Mouse (Mus musculus): ENCODE results near the gene Gm29427. TPM values are rescaled to one million over a fixed set of nuclear protein-coding genes. Genes with fewer than 3 reads are reported as not detected.
"Not testable (repeated sequence)": the region's sequence is repeated elsewhere in the genome, so short reads cannot be mapped to it uniquely, and the experiment has no call there.

Gm29427 gene
- polyA plus RNA-seq, 1 experiment from 2014 or later: not detected

DNA sequence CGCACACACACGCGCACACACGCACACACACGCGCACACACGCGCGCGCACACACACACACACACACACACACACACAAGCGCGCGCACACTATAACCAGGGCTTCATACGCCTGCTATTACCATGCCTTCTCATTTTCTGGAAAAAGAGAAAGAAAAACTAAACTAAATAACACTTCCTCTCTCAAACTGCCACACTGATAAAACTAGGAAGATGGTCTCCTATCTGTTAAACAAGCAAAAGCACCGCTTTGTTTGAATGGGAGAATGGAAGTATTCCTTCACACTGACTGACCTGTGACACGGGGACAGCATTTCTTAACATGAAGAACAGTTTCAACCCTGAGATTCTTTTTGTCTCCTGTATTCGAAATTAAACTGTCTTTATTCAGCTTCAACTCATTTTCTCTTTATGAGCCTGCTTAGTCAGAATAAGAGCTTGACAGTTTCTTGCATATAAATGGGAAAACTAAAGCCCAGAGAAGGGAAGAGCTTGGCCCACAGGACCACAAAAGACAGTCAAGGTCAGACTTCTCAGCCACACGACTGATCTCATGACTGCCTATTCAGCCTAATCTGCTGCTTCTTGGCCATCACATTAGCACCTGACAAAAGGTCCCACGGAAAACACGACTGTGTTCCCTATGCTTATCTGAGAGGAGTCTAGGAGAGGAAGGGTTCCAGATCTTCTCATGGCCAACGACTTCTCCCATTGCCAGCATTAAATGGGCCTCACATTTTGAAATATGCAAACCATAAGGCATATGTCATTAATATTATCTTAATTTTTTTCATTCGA, 5.1 kb downstream of the Gm29427 start:
- no peak overlapping the region for H3K27ac ChIP-seq (replicated peaks)

DNA sequence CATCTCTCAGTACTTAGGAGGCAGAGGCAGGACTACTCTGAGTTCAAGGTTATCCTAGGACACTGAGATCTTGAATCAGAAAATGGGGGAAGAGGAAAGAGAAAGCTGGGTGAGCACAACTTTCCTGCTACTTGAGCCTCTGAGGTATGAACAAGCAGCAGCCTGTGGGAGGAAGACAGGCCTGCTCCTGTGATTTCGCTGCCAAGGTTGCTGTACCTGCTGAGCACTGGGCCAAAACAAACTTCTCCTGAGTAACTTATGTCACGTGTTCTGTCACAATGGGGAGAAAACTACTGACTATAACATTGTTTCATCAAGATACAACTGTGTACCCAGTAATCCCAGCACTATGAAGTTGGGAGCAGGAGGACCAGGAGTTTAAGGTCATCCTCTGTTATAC, 12.0 kb downstream of the Gm29427 start:
- 70% methylated on average over 2 of the region's 2 CpGs for WGBS (ENCODE audit: insufficient replicate concordance)
- Histone ChIP-seq H3K9me3 (replicated peaks) (no peaks in the 10 kb centered on the region), H3K36me3 (replicated peaks) (peaks cover 90% of the 10 kb centered on the region)

More for the DNA sequence above, 5.1 kb downstream of the Gm29427 start:
- Histone ChIP-seq H3K4me1 (replicated peaks) (peaks cover 25% of the 10 kb centered on the region), H3K4me2 (no peak overlapping the region), H3K9ac (no peak overlapping the region), H3K9me3 (replicated peaks) (no peaks in the 10 kb centered on the region), H3K27me3 (no peaks in the 10 kb centered on the region), H3K4me3 (replicated peaks) (no peak overlapping the region), H3K36me3 (replicated peaks) (peaks cover 63% of the 10 kb centered on the region)
- ATAC-seq (ENCODE audit: insufficient read depth): no peak
- WGBS (ENCODE audit: insufficient replicate concordance): 85% methylated on average over 22 of the region's 22 CpGs

DNA sequence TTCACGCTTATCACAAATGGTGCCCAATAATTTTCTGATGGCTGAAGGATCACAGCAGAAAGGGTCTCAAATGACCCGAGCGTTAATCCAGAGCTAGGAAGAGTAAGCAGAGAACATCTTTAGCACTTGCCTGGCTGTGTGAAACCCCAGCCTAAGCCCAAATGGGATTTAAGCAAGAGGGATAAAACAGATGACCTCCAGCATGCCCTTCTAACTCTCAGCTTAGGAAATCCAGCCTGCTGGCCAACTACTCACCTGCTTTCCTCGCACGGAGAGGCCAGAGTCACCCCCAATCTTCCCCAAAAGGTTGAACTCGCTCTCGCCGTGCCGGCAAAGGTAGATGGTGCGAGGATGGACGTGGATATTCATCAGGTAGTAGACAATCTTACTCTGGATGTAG, 13.6 kb downstream of the Gm29427 start:
- ATAC-seq (ENCODE audit: insufficient read depth): no peak
- Histone ChIP-seq H3K27me3 (no peaks in the 10 kb centered on the region), H3K36me3 (replicated peaks) (peaks cover 93% of the 10 kb centered on the region), H3K27ac (replicated peaks) (no peak overlapping the region), H3K4me2 (no peak overlapping the region), H3K9me3 (replicated peaks) (no peaks in the 10 kb centered on the region), H3K4me3 (replicated peaks) (no peak overlapping the region), H3K4me1 (replicated peaks) (peaks cover 5% of the 10 kb centered on the region; the same call in 1 of the 2 replicates), H3K9ac (no peak overlapping the region)
- 92% methylated on average over 11 of the region's 11 CpGs for WGBS (ENCODE audit: insufficient replicate concordance)

More for the DNA sequence above, 12.0 kb downstream of the Gm29427 start:
- Histone ChIP-seq H3K27ac (replicated peaks) (no peak overlapping the region), H3K4me1 (replicated peaks) (peaks cover 5% of the 10 kb centered on the region; the same call in 1 of the 2 replicates), H3K4me2 (no peak overlapping the region), H3K9ac (no peak overlapping the region), H3K4me3 (replicated peaks) (no peak overlapping the region), H3K27me3 (no peaks in the 10 kb centered on the region)
- ATAC-seq (ENCODE audit: insufficient read depth): no peak

DNA sequence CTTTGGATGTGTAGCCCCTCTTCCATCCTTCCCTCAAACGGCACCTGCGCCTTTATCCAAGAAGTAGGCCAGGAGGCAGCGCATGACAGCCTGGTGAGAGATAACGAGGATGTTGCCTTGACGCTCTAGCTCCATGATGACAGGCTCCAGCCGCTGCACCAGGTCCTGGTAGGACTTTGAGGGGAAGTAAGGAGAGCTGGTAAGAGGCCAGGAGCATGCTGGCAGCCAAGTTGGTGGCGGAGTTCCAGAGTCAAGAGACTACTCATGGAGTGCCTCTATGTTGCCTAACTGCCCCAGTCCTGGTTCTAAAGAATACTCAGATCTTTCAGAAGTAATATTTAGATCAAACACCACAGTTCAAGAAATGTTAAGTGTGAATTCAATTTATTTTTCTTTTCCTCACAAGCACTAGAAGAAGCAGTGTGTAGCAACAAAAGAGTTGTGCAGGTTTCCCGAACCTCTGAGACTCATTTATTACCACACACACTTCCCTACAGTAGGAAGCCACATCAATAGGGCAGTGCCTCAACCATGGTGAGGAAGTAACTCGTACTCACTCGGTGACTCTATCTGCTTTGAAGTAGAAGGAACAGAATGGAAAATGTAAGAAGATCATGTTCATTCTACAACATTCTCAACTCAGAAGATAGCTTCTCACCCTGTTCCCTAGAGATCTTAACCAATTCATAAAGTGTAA, 15.5 kb downstream of the Gm29427 start:
- no peak overlapping the region for H3K4me3 ChIP-seq (replicated peaks)
- H3K4me1 ChIP-seq (replicated peaks): peaks cover 5% of the 10 kb centered on the region; the same call in 1 of the 2 replicates
- no peak for ATAC-seq (ENCODE audit: insufficient read depth)
- H3K27me3 ChIP-seq: no peaks in the 10 kb centered on the region
- WGBS (ENCODE audit: insufficient replicate concordance): 82% methylated on average over 10 of the region's 10 CpGs
- peaks cover 89% of the 10 kb centered on the region for H3K36me3 ChIP-seq (replicated peaks)
- no peak overlapping the region for H3K9ac ChIP-seq
- H3K4me2 ChIP-seq: no peak overlapping the region
- no peaks in the 10 kb centered on the region for H3K9me3 ChIP-seq (replicated peaks)
- no peak overlapping the region for H3K27ac ChIP-seq (replicated peaks)

DNA sequence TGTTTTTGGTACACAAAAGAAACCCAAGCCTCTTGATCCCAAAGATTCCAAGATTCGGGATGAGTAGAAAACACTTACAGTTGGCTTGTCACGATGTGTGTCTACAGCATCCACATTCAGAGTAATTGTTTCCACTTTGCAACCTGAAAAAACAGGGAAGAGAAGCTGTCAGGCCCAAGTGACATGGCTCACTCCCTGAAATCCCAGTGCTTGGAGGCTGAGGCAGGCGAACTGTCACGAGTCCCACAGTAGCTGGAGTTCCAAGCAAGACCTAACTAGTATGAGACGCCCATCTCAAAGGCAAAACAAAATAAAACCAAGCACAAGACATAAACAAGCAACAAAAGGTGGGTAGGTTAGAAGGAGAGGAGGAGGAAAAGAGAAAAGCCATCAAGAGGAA, 17.0 kb downstream of the Gm29427 start:
- H3K4me3 ChIP-seq (replicated peaks): no peak overlapping the region
- 84% methylated on average over 5 of the region's 5 CpGs for WGBS (ENCODE audit: insufficient replicate concordance)
- H3K27ac ChIP-seq (replicated peaks): no peak overlapping the region
- no peaks in the 10 kb centered on the region for H3K9me3 ChIP-seq (replicated peaks)
- no peaks in the 10 kb centered on the region for H3K4me1 ChIP-seq (replicated peaks)
- no peak overlapping the region for H3K9ac ChIP-seq
- H3K4me2 ChIP-seq: no peak overlapping the region
- H3K27me3 ChIP-seq: no peaks in the 10 kb centered on the region
- H3K36me3 ChIP-seq (replicated peaks): peaks cover 80% of the 10 kb centered on the region
- ATAC-seq (ENCODE audit: insufficient read depth): no peak

DNA sequence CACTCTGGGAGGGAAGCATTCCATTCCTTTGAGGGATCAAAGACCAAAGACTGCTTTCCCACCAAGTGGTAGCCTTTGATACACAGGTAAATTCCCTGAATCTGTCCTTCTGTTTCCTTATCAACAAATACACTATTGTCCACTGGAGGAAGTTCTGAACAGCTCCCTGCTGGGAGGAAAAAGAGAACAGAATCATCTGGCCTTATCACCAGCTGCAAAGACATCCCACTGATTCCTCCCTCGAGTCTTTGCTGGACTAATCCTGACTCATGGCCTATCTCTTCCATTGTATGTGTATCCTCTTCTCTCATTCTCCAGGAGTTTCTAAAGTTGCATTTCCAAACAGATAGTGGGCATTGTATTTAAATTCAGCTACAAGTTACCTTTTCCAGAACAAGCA, 31.7 kb downstream of the Gm29427 start:
- H3K4me2 ChIP-seq: no peak overlapping the region
- H3K36me3 ChIP-seq (replicated peaks): peaks cover 4% of the 10 kb centered on the region; the same call in 1 of the 2 replicates
- H3K4me1 ChIP-seq (replicated peaks): no peaks in the 10 kb centered on the region
- no peak for ATAC-seq (ENCODE audit: insufficient read depth)
- H3K27me3 ChIP-seq: no peaks in the 10 kb centered on the region
- no peak overlapping the region for H3K27ac ChIP-seq (replicated peaks)
- no peaks in the 10 kb centered on the region for H3K9me3 ChIP-seq (replicated peaks)
- no peak overlapping the region for H3K4me3 ChIP-seq (replicated peaks)
- H3K9ac ChIP-seq: no peak overlapping the region
- WGBS (ENCODE audit: insufficient replicate concordance): 9% methylated on average over 1 of the region's 1 CpGs

DNA sequence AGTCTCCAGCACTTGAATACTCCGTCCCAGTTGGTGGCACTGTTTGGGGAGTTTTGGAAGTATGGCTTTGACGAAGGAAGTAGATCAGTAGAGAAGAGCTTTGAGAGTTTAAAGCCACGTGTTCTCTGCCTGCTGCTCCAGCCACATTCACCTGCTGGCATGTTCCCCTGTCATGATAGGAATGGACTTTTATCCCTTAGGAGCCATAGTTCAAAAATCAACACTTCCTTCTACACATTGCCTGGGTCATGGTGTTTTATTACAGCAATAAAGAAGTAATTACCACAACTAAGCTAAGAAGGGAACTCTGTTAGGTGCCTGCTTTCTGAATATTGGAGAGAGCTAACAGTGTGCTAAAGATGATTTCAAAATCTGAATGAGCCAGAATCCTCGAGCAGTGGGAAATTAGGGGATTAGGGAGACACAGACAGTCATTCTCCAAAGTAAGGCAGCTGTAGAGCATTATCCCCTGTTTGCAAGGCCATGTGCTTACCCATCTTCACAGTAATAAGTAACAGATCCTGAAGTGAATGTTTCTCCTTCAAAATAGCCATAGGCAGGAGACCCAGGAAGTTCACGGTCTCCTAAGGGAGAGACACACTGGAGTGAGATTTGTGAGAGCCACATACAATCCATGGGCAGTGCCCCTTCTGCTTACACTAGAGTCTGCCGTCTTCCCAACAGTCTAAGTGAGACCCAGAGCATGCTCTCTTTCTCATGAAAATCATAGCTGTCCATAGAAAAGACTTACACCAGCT, 33.8 kb downstream of the Gm29427 start:
- Histone ChIP-seq H3K27me3 (no peaks in the 10 kb centered on the region), H3K9me3 (replicated peaks) (no peaks in the 10 kb centered on the region), H3K9ac (no peak overlapping the region), H3K27ac (replicated peaks) (no peak overlapping the region), H3K4me1 (replicated peaks) (no peaks in the 10 kb centered on the region), H3K36me3 (replicated peaks) (no peaks in the 10 kb centered on the region), H3K4me2 (no peak overlapping the region), H3K4me3 (replicated peaks) (no peak overlapping the region)
- WGBS (ENCODE audit: insufficient replicate concordance): 53% methylated on average over 6 of the region's 6 CpGs
- no peak for ATAC-seq (ENCODE audit: insufficient read depth)

DNA sequence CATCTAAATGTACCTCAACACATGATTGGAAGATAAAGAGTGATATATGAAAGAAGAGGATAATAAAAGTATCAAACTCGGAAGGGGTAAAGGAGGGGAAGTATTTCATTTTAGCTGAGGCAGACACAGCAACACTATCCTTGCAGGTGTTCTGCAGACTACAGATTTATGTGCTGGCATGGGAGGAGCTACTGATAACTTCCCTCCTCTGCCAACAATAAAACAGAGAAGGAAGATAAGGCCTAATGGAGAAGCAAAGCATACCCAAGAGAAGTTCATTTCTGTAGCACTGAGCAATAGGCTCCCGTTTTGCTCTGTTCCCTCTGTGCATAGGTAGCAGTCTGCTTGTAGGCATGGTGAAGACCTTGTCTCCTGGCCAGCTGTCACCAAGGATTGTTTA, 34.5 kb downstream of the Gm29427 start:
- WGBS (ENCODE audit: insufficient replicate concordance): 33% methylated on average over 2 of the region's 2 CpGs
- Histone ChIP-seq H3K4me1 (replicated peaks) (no peaks in the 10 kb centered on the region), H3K27ac (replicated peaks) (no peak overlapping the region), H3K4me3 (replicated peaks) (no peak overlapping the region), H3K36me3 (replicated peaks) (no peaks in the 10 kb centered on the region), H3K4me2 (no peak overlapping the region), H3K9me3 (replicated peaks) (no peaks in the 10 kb centered on the region), H3K9ac (no peak overlapping the region), H3K27me3 (no peaks in the 10 kb centered on the region)
- no peak for ATAC-seq (ENCODE audit: insufficient read depth)

DNA sequence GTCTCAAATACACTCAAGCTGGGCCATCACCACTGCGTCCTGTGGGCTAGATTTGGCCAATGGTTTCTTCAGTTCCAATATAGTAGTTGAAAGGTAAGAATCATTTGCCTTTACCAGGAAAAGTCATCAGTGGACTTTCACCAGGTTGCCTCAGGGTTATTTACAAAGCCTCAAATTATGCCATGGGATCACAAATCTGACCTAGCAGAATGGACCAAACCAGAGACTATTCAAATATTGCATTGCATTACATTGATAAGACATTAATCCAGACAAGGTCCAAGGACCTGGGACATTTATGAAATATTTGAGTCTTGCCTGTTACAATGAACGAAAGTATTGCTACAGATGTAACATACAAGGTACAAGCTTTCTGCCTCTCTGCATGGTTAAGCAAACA, 37.0 kb downstream of the Gm29427 start:
- Histone ChIP-seq H3K4me3 (replicated peaks) (no peak overlapping the region), H3K4me1 (replicated peaks) (no peaks in the 10 kb centered on the region), H3K36me3 (replicated peaks) (no peaks in the 10 kb centered on the region), H3K27ac (replicated peaks) (no peak overlapping the region), H3K9ac (no peak overlapping the region), H3K4me2 (no peak overlapping the region), H3K9me3 (replicated peaks) (no peaks in the 10 kb centered on the region), H3K27me3 (no peaks in the 10 kb centered on the region)
- whole genome bisulfite sequencing (ENCODE audit: insufficient replicate concordance): 58% methylated on average over 2 of the region's 2 CpGs
- ATAC-seq (ENCODE audit: insufficient read depth): no peak

DNA sequence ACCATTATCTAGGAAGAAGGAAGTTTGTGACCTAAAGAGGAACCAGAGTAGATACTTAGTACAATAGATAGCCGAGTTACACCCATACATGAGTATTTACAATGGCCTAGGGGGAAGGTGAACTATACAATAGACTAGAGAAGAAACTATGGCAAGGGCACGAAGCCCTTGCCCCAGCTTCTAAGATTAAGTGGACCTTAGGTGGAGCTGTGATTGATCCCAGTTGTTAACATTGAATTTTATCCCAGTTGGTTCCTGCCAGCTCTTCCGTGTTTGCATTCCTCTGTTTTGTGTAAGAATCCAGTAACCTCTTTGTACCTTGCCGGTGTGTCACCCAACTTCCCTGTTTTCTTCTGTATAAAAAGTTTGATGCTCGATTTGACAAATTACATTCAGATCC, 52.0 kb downstream of the Gm29427 start:
- 65% methylated on average over 5 of the region's 5 CpGs for WGBS (ENCODE audit: insufficient replicate concordance)
- H3K9me3 ChIP-seq (replicated peaks); H3K4me2 ChIP-seq; H3K27me3 ChIP-seq; ATAC-seq (ENCODE audit: insufficient read depth); H3K4me3 ChIP-seq (replicated peaks); H3K36me3 ChIP-seq (replicated peaks); H3K27ac ChIP-seq (replicated peaks); H3K9ac ChIP-seq; H3K4me1 ChIP-seq (replicated peaks): not testable (repeated sequence)

DNA sequence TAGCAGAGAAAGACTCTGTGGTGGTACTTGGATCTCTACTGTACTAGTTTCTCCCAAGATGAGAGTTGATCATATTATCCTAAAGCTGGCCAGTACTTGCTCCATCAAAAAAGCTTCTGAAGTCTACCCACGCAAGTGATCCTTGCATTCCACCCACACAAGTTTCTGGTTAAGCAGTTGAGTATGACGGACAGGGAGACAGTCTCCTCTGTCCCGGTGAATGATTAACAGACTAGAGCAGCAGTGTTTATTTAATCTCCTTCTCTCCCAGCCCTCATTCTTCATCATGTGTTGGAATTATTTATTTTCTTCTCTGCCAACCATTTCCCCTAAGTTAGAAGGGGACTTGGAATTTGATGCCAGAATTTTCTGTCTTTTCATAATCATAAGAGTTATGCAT, 54.1 kb downstream of the Gm29427 start, which contains the start of gene C4bp:
Gene C4bp (minus strand): TSS at position 179 of the 400 bp plus-strand sequence.
- Histone ChIP-seq H3K4me3 (replicated peaks) (no peak within 1 kb of the TSS), H3K27ac (replicated peaks) (no peak within 1 kb of the TSS), H3K9ac (no peak within 1 kb of the TSS), H3K9me3 (replicated peaks) (no peaks in the 10 kb centered on the region), H3K4me2 (no peak within 1 kb of the TSS), H3K36me3 (replicated peaks) (no peaks in the 10 kb centered on the region), H3K27me3 (no peaks in the 10 kb centered on the region), H3K4me1 (replicated peaks) (no peaks in the 10 kb centered on the region)
- peak; percentile 44; the same call in 1 of the 2 replicates for ATAC-seq (ENCODE audit: insufficient read depth)
- 71% methylated on average over 3 of the region's 3 CpGs for WGBS (ENCODE audit: insufficient replicate concordance)
